Mouse (Mus musculus) C2C12 (cell line): ENCODE measurements around the gene Prr19. TPM values are rescaled to one million over a fixed set of nuclear protein-coding genes. Genes with fewer than 3 reads are reported as not detected.

ENCODE experiments used
- H3K27me3 ChIP-seq: one replicate; pipeline ENCODE4 v1.6.1; 2011; ENCODE audit not compliant: control insufficient read depth, insufficient read depth, insufficient read length
- H3K36me3 ChIP-seq: one replicate; pipeline ENCODE4 v1.6.1; 2011; ENCODE audit not compliant: control insufficient read depth, insufficient read depth
- H3K4me3 ChIP-seq: one replicate; pipeline ENCODE4 v1.5.1; 2011; ENCODE audit warnings: mild to moderate bottlenecking, control low read depth; ENCODE audit not compliant: poor library complexity, insufficient read depth, severe bottlenecking
- H3K79me2 ChIP-seq: one replicate; pipeline ENCODE4 v1.6.1; 2011; ENCODE audit not compliant: control insufficient read depth, insufficient read depth
- H3K79me3 ChIP-seq: one replicate; pipeline ENCODE4 v1.6.1; 2011; ENCODE audit warnings: low read depth, control low read depth
- H3ac ChIP-seq: one replicate; pipeline ENCODE3; 2011; ENCODE audit warnings: low read depth; ENCODE audit not compliant: control insufficient read depth, insufficient read length
- CEBPB ChIP-seq: IDR thresholded peaks from one replicate; pipeline ENCODE4 v1.6.1; 2011; ENCODE audit warnings: low read depth, mild to moderate bottlenecking, control low read depth, moderate library complexity
- CTCF ChIP-seq: IDR thresholded peaks from one replicate; pipeline ENCODE4 v1.5.1; 2011; ENCODE audit not compliant: control insufficient read depth, insufficient read depth, insufficient read length
- FOSL1 ChIP-seq: IDR thresholded peaks from one replicate; pipeline ENCODE4 v1.8.0; 2011; ENCODE audit warnings: mild to moderate bottlenecking, low read length; ENCODE audit not compliant: poor library complexity, insufficient read depth, severe bottlenecking
- MAX ChIP-seq: IDR thresholded peaks from one replicate; pipeline ENCODE4 v1.6.1; 2011; ENCODE audit warnings: mild to moderate bottlenecking, control low read depth
- MYOD1 ChIP-seq: IDR thresholded peaks from one replicate; pipeline ENCODE4 v1.6.1; 2011; ENCODE audit warnings: low read depth; ENCODE audit not compliant: control insufficient read depth, insufficient read length
- MYOG ChIP-seq: IDR thresholded peaks from one replicate; pipeline ENCODE4 v1.6.1; 2011; ENCODE audit not compliant: control insufficient read depth, insufficient read length; ENCODE audit errors: extremely low read depth
- USF1 ChIP-seq: IDR thresholded peaks from one replicate; pipeline ENCODE4 v1.6.1; 2011; ENCODE audit warnings: low read depth, mild to moderate bottlenecking, control low read depth, moderate library complexity
- polyA plus RNA-seq: library from polyadenylated mRNA; unstranded; fragments of >200 nt; fragmentation: generic; extraction: Trizol; gene quantifications from one replicate; pipeline ENCODE4 v1.2.1, GENCODE M21; 2012; ENCODE audit warnings: missing spikeins

The Prr19 gene
- polyA plus RNA-seq, 1 experiment = not detected

GRCm38 (mm10) chr7:25303685-25304006 lies 2.4 kb downstream of the Prr19 start:
- no peaks in the 10 kb centered on the region for H3K79me2 ChIP-seq
- no peaks in the 10 kb centered on the region for H3K79me3 ChIP-seq
- no peaks in the 10 kb centered on the region for H3K36me3 ChIP-seq
- H3ac ChIP-seq = no peak overlapping the region
- peaks cover 50% of the 10 kb centered on the region for H3K27me3 ChIP-seq
- no peak for TF ChIP-seq MYOD1
- no peak for TF ChIP-seq CTCF
- TF ChIP-seq MYOG = no peak
- TF ChIP-seq CEBPB = no peak
- no peak for TF ChIP-seq USF1
- no peak for TF ChIP-seq MAX
- no peak for TF ChIP-seq FOSL1
- no peak overlapping the region for H3K4me3 ChIP-seq

GRCm38 (mm10) chr7:25305481-25305880 lies 4.3 kb downstream of the Prr19 start:
- TF ChIP-seq CEBPB = no peak
- TF ChIP-seq FOSL1 = no peak
- no peak for TF ChIP-seq USF1
- TF ChIP-seq MYOD1 = no peak
- TF ChIP-seq MYOG = no peak
- TF ChIP-seq MAX = no peak
- TF ChIP-seq CTCF = no peak
- no peak overlapping the region for H3ac ChIP-seq
- no peaks in the 10 kb centered on the region for H3K79me2 ChIP-seq
- peaks cover 61% of the 10 kb centered on the region for H3K27me3 ChIP-seq
- no peaks in the 10 kb centered on the region for H3K79me3 ChIP-seq
- no peaks in the 10 kb centered on the region for H3K36me3 ChIP-seq
- H3K4me3 ChIP-seq = no peak overlapping the region

- TF ChIP-seq MYOD1 (no peak), MAX (no peak), CTCF (no peak)
- Histone ChIP-seq H3K36me3 (no peaks in the 10 kb centered on the region), H3K4me3 (no peak within 1 kb of the TSS), H3K79me2 (no peaks in the 10 kb centered on the region), H3K27me3 (peaks cover 63% of the 10 kb centered on the region), H3K79me3 (no peaks in the 10 kb centered on the region), H3ac (no peak within 1 kb of the TSS)
Observed at GRCm38 (mm10) chr7:25305956-25306613, 4.9 kb downstream of the Prr19 start, which contains the start of gene Tmem145. Gene Tmem145, plus strand, starts transcription at chr7:25306106.

- Histone ChIP-seq H3ac (no peak overlapping the region), H3K36me3 (no peaks in the 10 kb centered on the region), H3K4me3 (no peak overlapping the region), H3K27me3 (peaks cover 68% of the 10 kb centered on the region), H3K79me3 (no peaks in the 10 kb centered on the region), H3K79me2 (no peaks in the 10 kb centered on the region)
- TF ChIP-seq CTCF (no peak), CEBPB (no peak), MAX (no peak), USF1 (no peak), MYOG (no peak), FOSL1 (no peak), MYOD1 (no peak)
Observed at GRCm38 (mm10) chr7:25306614-25306996, 5.4 kb downstream of the Prr19 start.

- TF ChIP-seq FOSL1 (no peak), MAX (no peak), USF1 (no peak), CEBPB (no peak), MYOD1 (no peak), CTCF (no peak), MYOG (no peak)
- no peaks in the 10 kb centered on the region for H3K79me3 ChIP-seq
- H3ac ChIP-seq = no peak overlapping the region
- no peaks in the 10 kb centered on the region for H3K79me2 ChIP-seq
- H3K4me3 ChIP-seq = no peak overlapping the region
- no peaks in the 10 kb centered on the region for H3K36me3 ChIP-seq
- H3K27me3 ChIP-seq = peaks cover 75% of the 10 kb centered on the region
Observed at GRCm38 (mm10) chr7:25308702-25309318, 7.6 kb downstream of the Prr19 start.
